Mouse (Mus musculus) thymus, adult 2 months (tissue): ENCODE results near the gene Rin2.

Source experiments
- CTCF ChIP-seq: fragments of 200-500 bp; IDR thresholded peaks from 2 replicates; pipeline ENCODE4 v1.5.1; 2012; ENCODE audit warnings: mild to moderate bottlenecking, control low read depth, low read length, moderate library complexity, borderline replicate concordance; ENCODE audit not compliant: control insufficient read depth, poor library complexity, insufficient read depth; ENCODE audit errors: extremely low read depth
- POLR2A ChIP-seq: fragments of 200-500 bp; IDR thresholded peaks from 2 replicates; pipeline ENCODE4 v1.6.1; 2012; ENCODE audit warnings: mild to moderate bottlenecking, low read length, control low read depth, moderate library complexity; ENCODE audit not compliant: control insufficient read depth, poor library complexity, insufficient read depth; ENCODE audit errors: extremely low read depth

DNA sequence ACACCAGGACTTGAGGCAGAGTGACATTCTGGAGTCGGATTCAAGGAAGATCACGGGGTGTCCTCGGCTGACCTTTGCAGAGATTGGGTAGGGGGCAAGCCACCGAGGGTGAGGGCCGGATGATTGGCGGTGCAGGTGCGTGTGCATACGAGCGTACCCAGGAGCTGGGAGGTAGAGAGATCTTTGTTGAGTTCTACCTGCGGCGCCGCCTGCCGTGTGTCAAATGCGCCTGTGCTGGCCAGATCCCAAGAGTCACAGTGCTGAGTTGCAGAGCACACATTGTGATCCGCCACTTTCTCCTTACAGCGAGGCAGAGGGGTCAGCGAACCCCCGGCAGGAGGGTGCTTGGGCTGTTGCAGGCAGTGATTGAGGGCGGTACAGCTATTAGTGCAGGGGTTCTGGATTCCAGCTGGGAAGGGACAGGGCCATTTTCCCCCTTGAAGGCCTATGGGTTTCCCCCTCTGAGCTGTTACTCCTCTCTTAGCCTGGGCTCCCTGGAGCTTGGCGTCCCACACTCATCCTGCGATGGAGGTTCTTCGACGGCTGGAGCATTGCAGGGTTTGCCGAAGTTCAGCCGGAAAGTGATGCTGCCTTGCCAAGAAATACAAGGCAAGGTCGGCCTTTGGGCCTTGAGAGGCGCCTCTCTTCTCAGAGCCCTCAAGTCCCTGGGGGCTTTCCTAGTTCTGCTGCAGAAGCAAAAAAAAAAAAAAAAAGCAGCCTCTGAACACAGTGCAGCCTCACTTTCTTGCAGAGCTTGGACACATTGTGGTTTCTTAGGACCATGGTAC is 935 bp downstream of the Rin2 start:
- TF ChIP-seq CTCF, result no peak
- no peak for TF ChIP-seq POLR2A
